Mouse (Mus musculus) brain, embryonic 14.5 days (tissue): ENCODE results near the gene Eef2k.

Experiments
- CTCF ChIP-seq: fragments of 200-500 bp; IDR thresholded peaks from 2 replicates; pipeline ENCODE4 v1.5.1; 2012; ENCODE audit warnings: inconsistent platforms, mild to moderate bottlenecking, moderate library complexity, borderline replicate concordance; ENCODE audit not compliant: insufficient read depth, insufficient read length; ENCODE audit errors: extremely low read depth
- POLR2A ChIP-seq: fragments of 200-500 bp; IDR thresholded peaks from 2 replicates; pipeline ENCODE4 v1.6.1; 2012; ENCODE audit warnings: mild to moderate bottlenecking, inconsistent platforms, borderline replicate concordance; ENCODE audit not compliant: poor library complexity, insufficient read depth, insufficient read length, severe bottlenecking; ENCODE audit errors: extremely low read depth

DNA sequence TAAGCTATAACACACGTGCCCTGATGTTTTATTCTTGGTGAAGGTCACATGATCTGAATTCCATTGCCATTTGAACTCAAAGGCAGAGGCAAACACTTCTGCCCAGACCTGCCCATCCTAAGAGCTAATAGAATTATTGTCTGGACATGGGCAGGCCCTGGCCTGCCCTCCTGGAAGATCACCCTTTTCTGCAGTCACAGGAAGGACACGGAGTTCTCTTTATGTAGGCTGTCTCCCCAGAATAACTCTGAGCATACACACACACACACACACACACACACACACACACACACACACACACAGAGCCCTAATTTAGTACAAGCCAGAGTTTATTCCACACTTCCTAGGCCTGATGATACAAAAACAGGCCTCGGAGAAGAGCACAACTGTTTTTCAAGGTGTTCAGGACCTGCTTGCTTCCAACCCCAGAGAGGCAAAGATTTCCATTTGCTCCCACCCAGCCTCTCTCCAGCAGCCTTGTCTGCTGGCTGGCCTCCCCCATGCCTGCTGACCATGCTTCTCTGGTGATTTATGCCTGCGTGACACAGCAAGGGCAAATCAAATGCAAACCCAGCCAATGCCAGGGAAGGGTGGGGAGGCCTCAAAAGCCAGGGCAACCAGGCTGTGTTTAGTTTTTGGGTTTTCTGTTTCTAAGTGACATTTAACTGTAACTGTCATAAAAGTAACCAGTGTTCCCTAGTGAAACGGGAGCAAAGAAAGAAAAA lies 4.0 kb upstream of the Eef2k start:
- no peak for TF ChIP-seq CTCF
- TF ChIP-seq POLR2A, result no peak
